Mouse (Mus musculus) layer of hippocampus, postnatal 36 days (tissue): ENCODE measurements around the gene Nfatc4. TPM values are rescaled to one million over a fixed set of nuclear protein-coding genes. Genes with fewer than 3 reads are reported as not detected.

Experiments
- DNase-seq, 2 experiments: peaks; one replicate each; pipeline ENCODE4 v3.0.0; 2022
- total RNA-seq, 2 experiments: library from RNA; stranded (reverse); gene quantifications; 2 replicates each; pipeline ENCODE4 v1.2.3; 2021

The Nfatc4 gene
- total RNA-seq, 2 experiments from 2014 or later, result 1.2 to 1.9 TPM

GRCm38 (mm10) chr14:55854406-55855100 is 31.6 kb downstream of the Nfatc4 start:
- DNase-seq, result no peak

- no peak for DNase-seq
Observed at GRCm38 (mm10) chr14:55855101-55855561, 32.2 kb downstream of the Nfatc4 start.

- no peak for DNase-seq
Observed at GRCm38 (mm10) chr14:55857588-55857987, 34.6 kb downstream of the Nfatc4 start.

- DNase-seq, result no peak
Observed at GRCm38 (mm10) chr14:55862186-55862585, 39.2 kb downstream of the Nfatc4 start.

GRCm38 (mm10) chr14:55862970-55863369 is 40.0 kb downstream of the Nfatc4 start:
- DNase-seq, result no peak

GRCm38 (mm10) chr14:55863773-55864172 is 40.8 kb downstream of the Nfatc4 start:
- DNase-seq, result peak in 1 of 2 experiments; percentile 54

GRCm38 (mm10) chr14:55866962-55867361 is 44.0 kb downstream of the Nfatc4 start:
- DNase-seq, result peak in 1 of 2 experiments; percentile 49

GRCm38 (mm10) chr14:55868230-55869026 is 45.5 kb downstream of the Nfatc4 start:
- DNase-seq, result no peak

- no peak for DNase-seq
Observed at GRCm38 (mm10) chr14:55869538-55869937, 46.6 kb downstream of the Nfatc4 start.

GRCm38 (mm10) chr14:55872039-55872438 is 49.1 kb downstream of the Nfatc4 start:
- DNase-seq, result no peak

- no peak for DNase-seq
Observed at GRCm38 (mm10) chr14:55872551-55872950, 49.6 kb downstream of the Nfatc4 start.

GRCm38 (mm10) chr14:55873242-55873713 is 50.3 kb downstream of the Nfatc4 start:
- no peak for DNase-seq

GRCm38 (mm10) chr14:55873714-55874683 is 51.1 kb downstream of the Nfatc4 start:
- DNase-seq, result peak; percentile 72 to 73

GRCm38 (mm10) chr14:55877469-55878315 is 54.7 kb downstream of the Nfatc4 start:
- DNase-seq, result no peak

- DNase-seq, result no peak
Observed at GRCm38 (mm10) chr14:55878316-55878940, 55.5 kb downstream of the Nfatc4 start.

- DNase-seq, result peak; percentile 49 to 64
Observed at GRCm38 (mm10) chr14:55879623-55880022, 56.7 kb downstream of the Nfatc4 start.

- no peak for DNase-seq
Observed at GRCm38 (mm10) chr14:55880982-55881381, 58.0 kb downstream of the Nfatc4 start.

GRCm38 (mm10) chr14:55882171-55882641 is 59.3 kb downstream of the Nfatc4 start:
- DNase-seq, result no peak

- DNase-seq, result no peak
Observed at GRCm38 (mm10) chr14:55883149-55883661, 60.3 kb downstream of the Nfatc4 start.
